Mouse (Mus musculus): ENCODE data around the gene Gm44973. TPM values are rescaled to one million over a fixed set of nuclear protein-coding genes. Genes with fewer than 3 reads are reported as not detected.

Gm44973 gene
- polyA plus RNA-seq, 2 experiments: 1.9 TPM; not detected in 1

DNA sequence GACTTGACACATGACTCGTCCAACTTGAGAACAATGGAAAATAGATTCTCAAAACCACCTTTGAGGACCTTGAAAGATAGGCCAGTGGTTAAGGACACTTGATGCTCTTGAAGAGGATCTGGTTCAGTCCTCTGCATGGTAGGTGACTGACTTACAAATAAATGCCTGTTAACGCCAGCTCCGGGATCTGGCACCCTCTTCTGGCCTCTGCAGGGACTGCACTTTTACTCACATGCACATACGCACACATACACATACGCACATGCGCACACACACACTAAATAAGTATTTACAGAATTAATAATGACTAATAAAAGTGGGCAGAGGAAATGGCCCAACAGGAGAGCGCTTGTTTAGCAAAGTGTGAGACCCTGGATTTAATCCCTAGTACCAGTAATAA, 38.5 kb upstream of the Gm44973 start:
- H3K27me3 ChIP-seq (ENCODE audit: control insufficient read depth, insufficient read depth, low read length): no peaks in the 10 kb centered on the region
- 91% methylated on average over 7 of the region's 7 CpGs for WGBS
- no peak overlapping the region for H3K4me3 ChIP-seq (replicated peaks; ENCODE audit: low read length)
- H3K4me2 ChIP-seq (replicated peaks; ENCODE audit: low read depth, low read length, severe bottlenecking): no peak overlapping the region
- H3K9me3 ChIP-seq (ENCODE audit: control insufficient read depth, low read length): no peaks in the 10 kb centered on the region
- H3K27ac ChIP-seq (replicated peaks; ENCODE audit: low read depth, low read length): no peak overlapping the region
- ATAC-seq (ENCODE audit: low FRiP score, low read depth) (no peak), DNase-seq (ENCODE audit: low spot score) (no peak)
- no peaks in the 10 kb centered on the region for H3K4me1 ChIP-seq (ENCODE audit: control insufficient read depth, insufficient read depth, low read length)
- no peaks in the 10 kb centered on the region for H3K36me3 ChIP-seq (ENCODE audit: control insufficient read depth, insufficient read depth, low read length)
- no peak overlapping the region for H3K9ac ChIP-seq (ENCODE audit: low read depth, low read length, severe bottlenecking)
- TF ChIP-seq POLR2A (IDR thresholded peaks at IDR 0.05; ENCODE audit: borderline replicate concordance, extremely low read depth, insufficient read depth, insufficient read length): no peak

DNA sequence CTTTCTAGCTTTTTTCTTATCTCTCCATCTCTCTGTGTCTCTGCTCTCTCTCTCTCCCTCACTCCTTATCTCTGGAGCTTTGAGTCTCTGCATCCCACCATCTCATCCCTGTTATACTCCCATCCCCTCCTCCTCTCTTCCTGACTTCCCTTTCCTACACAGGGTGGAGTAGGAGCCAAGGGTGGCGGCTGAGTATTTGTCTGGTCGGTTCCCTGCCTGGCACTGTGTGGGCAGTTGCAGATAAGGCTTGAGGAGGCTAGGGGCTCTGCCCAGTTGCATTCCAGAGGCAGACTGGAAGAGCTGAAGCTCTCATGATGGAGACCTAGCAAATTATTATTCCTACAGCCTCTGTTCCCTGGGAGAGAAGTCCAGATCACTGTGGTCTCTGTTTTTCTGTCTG, 27.0 kb upstream of the Gm44973 start:
- Histone ChIP-seq H3K4me2 (replicated peaks; ENCODE audit: low read depth, low read length, severe bottlenecking) (no peak overlapping the region), H3K27ac (replicated peaks; ENCODE audit: low read depth, low read length) (no peak overlapping the region), H3K27me3 (ENCODE audit: control insufficient read depth, insufficient read depth, low read length) (peaks cover under 1% of the 10 kb centered on the region; the same call in 1 of the 2 replicates), H3K9ac (ENCODE audit: low read depth, low read length, severe bottlenecking) (no peak overlapping the region), H3K36me3 (ENCODE audit: control insufficient read depth, insufficient read depth, low read length) (peaks cover 17% of the 10 kb centered on the region), H3K4me1 (ENCODE audit: control insufficient read depth, insufficient read depth, low read length) (no peaks in the 10 kb centered on the region), H3K9me3 (ENCODE audit: control insufficient read depth, low read length) (0 out of 2 replicates have a peak, but pooled peaks cover 3% of the 10 kb centered on the region), H3K4me3 (replicated peaks; ENCODE audit: low read length) (no peak overlapping the region)
- 68% methylated on average over 2 of the region's 2 CpGs for WGBS
- DNase-seq (ENCODE audit: low spot score) (no peak), ATAC-seq (ENCODE audit: low FRiP score, low read depth) (no peak)
- TF ChIP-seq POLR2A (IDR thresholded peaks at IDR 0.05; ENCODE audit: borderline replicate concordance, extremely low read depth, insufficient read depth, insufficient read length): no peak

DNA sequence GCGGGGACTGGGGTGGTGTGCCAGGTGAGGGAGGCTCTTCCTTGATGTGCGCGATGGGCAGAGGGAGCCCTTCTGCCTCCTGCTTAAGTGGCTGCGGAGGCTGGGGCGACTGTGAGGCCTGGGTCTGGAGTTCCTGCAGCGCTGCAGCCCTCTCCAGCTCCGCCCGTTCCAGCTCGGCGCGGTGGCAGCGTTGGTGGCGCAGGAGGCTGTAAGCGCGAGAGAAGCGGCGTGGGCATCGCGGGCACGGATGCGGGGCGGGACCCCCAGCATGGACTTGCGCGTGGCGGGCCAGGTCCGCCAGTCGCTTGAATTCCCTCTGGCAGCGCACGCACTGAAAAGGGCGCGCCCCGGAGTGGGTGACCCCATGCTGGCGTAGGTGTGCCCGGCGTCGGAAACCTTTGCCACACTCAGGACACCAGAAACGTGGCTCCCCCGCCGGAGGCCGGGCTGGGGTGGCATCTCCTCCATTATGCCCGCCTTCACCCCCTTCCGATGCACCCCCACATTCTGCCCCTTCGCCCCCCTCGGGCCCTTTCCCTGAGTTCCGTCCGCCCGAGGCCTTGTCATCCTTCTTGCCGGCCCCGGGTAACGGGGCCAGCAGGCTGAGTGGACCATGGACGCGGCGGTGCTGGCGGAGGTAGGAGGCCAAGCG, 21.8 kb upstream of the Gm44973 start:
- WGBS: 45% methylated on average over 36 of the region's 55 CpGs
- Histone ChIP-seq H3K4me2 (replicated peaks; ENCODE audit: low read depth, low read length, severe bottlenecking) (no peak overlapping the region; the same call in 1 of the 2 replicates), H3K36me3 (ENCODE audit: control insufficient read depth, insufficient read depth, low read length) (peaks cover 24% of the 10 kb centered on the region), H3K9me3 (ENCODE audit: control insufficient read depth, low read length) (0 out of 2 replicates have a peak, but pooled peaks cover 3% of the 10 kb centered on the region), H3K9ac (ENCODE audit: low read depth, low read length, severe bottlenecking) (no peak overlapping the region), H3K27ac (replicated peaks; ENCODE audit: low read depth, low read length) (no peak overlapping the region), H3K27me3 (ENCODE audit: control insufficient read depth, insufficient read depth, low read length) (peaks cover 16% of the 10 kb centered on the region), H3K4me1 (ENCODE audit: control insufficient read depth, insufficient read depth, low read length) (peaks cover 17% of the 10 kb centered on the region), H3K4me3 (replicated peaks; ENCODE audit: low read length) (peak overlapping the region; percentile 7; the same call in 1 of the 2 replicates)
- no peak for TF ChIP-seq POLR2A (IDR thresholded peaks at IDR 0.05; ENCODE audit: borderline replicate concordance, extremely low read depth, insufficient read depth, insufficient read length)
- ATAC-seq (ENCODE audit: low FRiP score, low read depth) (no peak), DNase-seq (ENCODE audit: low spot score) (no peak)

DNA sequence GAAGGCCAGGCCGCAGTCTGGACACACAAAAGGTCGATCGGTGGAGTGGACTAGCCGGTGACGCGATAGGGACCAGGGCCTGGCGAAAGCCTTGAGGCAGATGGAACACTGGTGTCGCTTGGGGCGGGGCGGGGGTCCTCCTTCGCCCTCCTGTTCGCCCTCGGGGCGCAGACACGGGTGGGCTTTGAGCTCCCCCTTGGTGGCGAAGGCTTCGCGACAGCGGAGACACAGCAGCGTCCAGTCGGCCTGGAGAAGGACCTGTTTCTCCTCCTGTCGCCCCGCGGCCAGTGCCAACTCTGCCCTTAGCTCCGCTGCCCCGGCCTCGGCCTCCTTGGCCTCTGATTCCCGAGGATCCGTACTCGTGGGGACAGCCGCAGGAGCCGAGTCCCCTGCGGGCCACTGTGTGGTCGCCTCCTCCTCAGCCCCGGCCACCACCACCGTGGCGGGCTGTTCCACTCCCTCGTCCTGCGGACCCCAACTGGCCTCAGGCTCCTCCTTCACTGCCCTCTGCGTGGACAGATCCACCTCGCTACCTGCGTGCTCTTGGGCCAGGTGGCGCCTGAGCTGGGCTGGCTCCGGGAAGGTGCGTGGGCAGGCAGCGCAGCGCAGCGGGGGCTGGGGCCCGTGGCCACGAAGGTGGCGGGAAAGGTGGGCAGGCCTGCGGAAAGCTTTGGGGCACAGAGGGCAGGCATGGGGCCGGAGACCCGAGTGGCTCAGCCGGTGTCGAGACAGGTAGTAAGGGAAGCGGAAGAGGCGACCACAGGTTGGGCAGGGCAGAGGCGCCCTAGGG, 21.1 kb upstream of the Gm44973 start:
- Histone ChIP-seq H3K4me3 (replicated peaks; ENCODE audit: low read length) (peak overlapping the region; percentile 7; the same call in 1 of the 2 replicates), H3K27me3 (ENCODE audit: control insufficient read depth, insufficient read depth, low read length) (peaks cover 16% of the 10 kb centered on the region), H3K4me2 (replicated peaks; ENCODE audit: low read depth, low read length, severe bottlenecking) (peak overlapping the region; percentile 81), H3K9ac (ENCODE audit: low read depth, low read length, severe bottlenecking) (no peak overlapping the region; the same call in 1 of the 2 replicates), H3K9me3 (ENCODE audit: control insufficient read depth, low read length) (0 out of 2 replicates have a peak, but pooled peaks cover 3% of the 10 kb centered on the region), H3K36me3 (ENCODE audit: control insufficient read depth, insufficient read depth, low read length) (peaks cover 24% of the 10 kb centered on the region), H3K4me1 (ENCODE audit: control insufficient read depth, insufficient read depth, low read length) (peaks cover 17% of the 10 kb centered on the region), H3K27ac (replicated peaks; ENCODE audit: low read depth, low read length) (no peak overlapping the region)
- WGBS: 52% methylated on average over 56 of the region's 59 CpGs
- ATAC-seq (ENCODE audit: low FRiP score, low read depth) (no peak), DNase-seq (ENCODE audit: low spot score) (no peak)
- no peak for TF ChIP-seq POLR2A (IDR thresholded peaks at IDR 0.05; ENCODE audit: borderline replicate concordance, extremely low read depth, insufficient read depth, insufficient read length)

DNA sequence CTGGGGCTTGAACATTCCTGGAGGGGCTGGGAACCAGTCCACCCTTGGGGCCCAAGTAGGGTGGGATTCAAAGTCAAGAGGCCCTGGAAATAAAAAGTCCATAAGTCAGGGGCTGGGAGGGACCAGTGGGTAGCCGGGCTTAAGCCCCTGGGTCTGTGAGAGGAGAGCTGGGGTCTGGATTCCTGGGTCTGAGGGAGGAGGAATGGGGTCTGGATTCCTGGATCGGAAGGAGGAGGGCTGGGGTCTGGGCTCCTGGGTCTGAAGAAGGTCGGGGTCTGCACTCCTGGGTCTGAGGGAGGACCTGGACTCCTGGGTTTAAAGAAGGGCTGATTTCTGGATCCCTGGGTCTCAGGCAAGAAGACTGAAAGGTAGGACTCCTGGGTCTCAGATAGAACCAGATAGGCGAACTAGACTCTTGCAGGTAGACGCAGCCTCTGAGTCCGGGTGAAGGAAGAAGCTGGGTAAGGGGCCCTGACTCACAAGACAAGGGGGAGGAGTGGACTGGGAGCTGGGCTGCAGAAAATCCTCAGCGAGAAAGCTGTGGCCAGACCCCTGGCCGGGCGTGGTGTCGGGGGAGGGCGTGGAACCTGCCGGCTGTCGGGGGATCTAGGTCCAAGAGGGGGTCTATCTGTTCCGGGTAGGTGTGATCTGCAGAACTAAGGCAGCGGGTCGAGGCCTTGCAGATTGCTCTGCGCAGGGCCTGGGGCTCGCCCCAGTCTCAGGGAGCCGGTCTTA, 19.9 kb upstream of the Gm44973 start:
- H3K9me3 ChIP-seq (ENCODE audit: control insufficient read depth, low read length): 0 out of 2 replicates have a peak, but pooled peaks cover 3% of the 10 kb centered on the region
- DNase-seq (ENCODE audit: low spot score): no peak
- TF ChIP-seq POLR2A (IDR thresholded peaks at IDR 0.05; ENCODE audit: borderline replicate concordance, extremely low read depth, insufficient read depth, insufficient read length): no peak
- H3K4me2 ChIP-seq (replicated peaks; ENCODE audit: low read depth, low read length, severe bottlenecking): peak overlapping the region; percentile 81
- H3K4me1 ChIP-seq (ENCODE audit: control insufficient read depth, insufficient read depth, low read length): peaks cover 17% of the 10 kb centered on the region
- H3K27me3 ChIP-seq (ENCODE audit: control insufficient read depth, insufficient read depth, low read length): peaks cover 16% of the 10 kb centered on the region
- H3K9ac ChIP-seq (ENCODE audit: low read depth, low read length, severe bottlenecking): peak overlapping the region; percentile 72
- ATAC-seq (ENCODE audit: low FRiP score, low read depth): peak; percentile 66
- H3K27ac ChIP-seq (replicated peaks; ENCODE audit: low read depth, low read length): no peak overlapping the region
- peaks cover 24% of the 10 kb centered on the region for H3K36me3 ChIP-seq (ENCODE audit: control insufficient read depth, insufficient read depth, low read length)
- WGBS: 7% methylated on average over 19 of the region's 19 CpGs
- peak overlapping the region; percentile 55 for H3K4me3 ChIP-seq (replicated peaks; ENCODE audit: low read length)
